Comparison of ENCODE assay signal across 8 mouse cellular contexts in the genomic region with DNA sequence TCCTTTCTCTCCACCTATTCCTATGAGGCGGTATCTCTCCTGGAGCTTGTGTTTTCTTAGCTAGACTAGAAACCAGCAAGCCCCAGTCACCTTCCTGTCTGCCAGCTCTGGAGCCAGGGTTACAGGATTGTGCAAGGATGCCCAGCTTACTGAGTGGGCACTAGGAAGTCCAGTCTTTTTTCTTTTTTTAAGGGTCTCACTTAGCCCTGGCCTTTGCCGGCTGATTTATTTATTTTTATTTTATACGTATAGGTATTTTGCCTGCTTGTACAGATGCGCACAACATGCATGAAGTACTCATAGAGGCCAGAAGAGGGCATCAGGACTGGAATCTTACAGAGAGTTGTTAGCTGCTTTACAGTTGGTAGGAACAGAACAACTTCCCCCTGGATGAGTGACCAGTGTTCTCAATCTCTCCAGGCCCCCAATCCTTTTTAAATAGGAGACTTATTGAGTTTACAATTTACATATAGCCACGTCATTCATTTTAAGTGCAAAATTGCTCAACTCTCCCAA. TPM values are rescaled to one million over a fixed set of nuclear protein-coding genes. Genes with fewer than 3 reads are reported as not detected.
DNase-seq lines count a peak whose midpoint lies in the region; ATAC-seq and TF ChIP-seq lines count a peak whose summit lies in the region.

No protein-coding gene starts in this region.

- H3K27me3 ChIP-seq in embryonic facial prominence, embryonic 11.5 days (ENCODE audit: control insufficient read depth, insufficient read depth, low read length): no peaks in the 10 kb centered on the region
- H3K27me3 ChIP-seq in lung, embryonic 15.5 days: no peaks in the 10 kb centered on the region

- H3K4me2 ChIP-seq in embryonic facial prominence, embryonic 11.5 days (ENCODE audit: low read depth, low read length): no peak overlapping the region
- H3K4me2 ChIP-seq in lung, embryonic 15.5 days: peak overlapping the region; percentile 67; the same call in 1 of the 2 replicates

- peak in 1 of 2 experiments; percentile 36 for DNase-seq in layer of hippocampus, adult 2 months (ENCODE audit: low spot score in 2 of 2)
- DNase-seq in layer of hippocampus, postnatal 36 days: no peak
- peak; percentile 68 for DNase-seq in MN1 (ENCODE audit: low spot score)
- peak; percentile 76 for DNase-seq in embryonic facial prominence, embryonic 11.5 days (ENCODE audit: low spot score)
- peak; percentile 76 for DNase-seq in kidney, adult 9 months
- peak; percentile 63 for DNase-seq in thymus, postnatal 0 days (ENCODE audit: low spot score)
- no peak for DNase-seq in frontal cortex, postnatal 10 days (ENCODE audit: low spot score in 2 of 2)

- no peaks in the 10 kb centered on the region for H3K9me3 ChIP-seq in embryonic facial prominence, embryonic 11.5 days (replicated peaks; ENCODE audit: control insufficient read depth, low read length)
- no peaks in the 10 kb centered on the region for H3K9me3 ChIP-seq in lung, embryonic 15.5 days

- WGBS in embryonic facial prominence, embryonic 11.5 days: 10% methylated on average over 5 of the region's 5 CpGs
- 8% methylated on average over 5 of the region's 5 CpGs for WGBS in lung, embryonic 15.5 days

- no peak for ATAC-seq in embryonic facial prominence, embryonic 11.5 days (replicated peaks; ENCODE audit: insufficient number of reproducible peaks, low FRiP score, low TSS enrichment, low read depth)
- ATAC-seq in lung, embryonic 15.5 days (ENCODE audit: borderline replicate concordance, extremely low read depth, low FRiP score, low TSS enrichment): no peak

- no peak overlapping the region; the same call in 1 of the 2 replicates for H3K4me3 ChIP-seq in layer of hippocampus, adult 2 months
- H3K4me3 ChIP-seq in embryonic facial prominence, embryonic 11.5 days (ENCODE audit: low read depth, low read length): no peak overlapping the region
- no peak overlapping the region for H3K4me3 ChIP-seq in lung, embryonic 15.5 days

- peaks cover 4% of the 10 kb centered on the region; the same call in 1 of the 2 replicates for H3K36me3 ChIP-seq in embryonic facial prominence, embryonic 11.5 days (replicated peaks; ENCODE audit: control insufficient read depth, insufficient read depth, low read depth, low read length)
- peaks cover 10% of the 10 kb centered on the region; the same call in 1 of the 2 replicates for H3K36me3 ChIP-seq in lung, embryonic 15.5 days

- H3K4me1 ChIP-seq in embryonic facial prominence, embryonic 11.5 days (ENCODE audit: control insufficient read depth, insufficient read depth, low read length): no peaks in the 10 kb centered on the region
- peaks cover 44% of the 10 kb centered on the region for H3K4me1 ChIP-seq in lung, embryonic 15.5 days

- H3K9ac ChIP-seq in embryonic facial prominence, embryonic 11.5 days (replicated peaks; ENCODE audit: low read length): no peak overlapping the region
- no peak overlapping the region for H3K9ac ChIP-seq in lung, embryonic 15.5 days

- H3K27ac ChIP-seq in layer of hippocampus, adult 2 months: no peak overlapping the region
- no peak overlapping the region for H3K27ac ChIP-seq in embryonic facial prominence, embryonic 11.5 days (replicated peaks; ENCODE audit: low read depth, low read length)
- H3K27ac ChIP-seq in lung, embryonic 15.5 days: no peak overlapping the region; the same call in none of the 2 replicates

- TF ChIP-seq CTCF in layer of hippocampus, adult 2 months (conservative IDR thresholded peaks at IDR 0.05): peak; percentile 84

RNA-seq across cellular contexts. Expression of a gene that starts 3.7 kb away (rescaled TPM):
- 10 to 100 TPM; 35.1 to 35.7 TPM for total RNA-seq in layer of hippocampus, adult 2 months (2021)
- total RNA-seq in layer of hippocampus, postnatal 36 days (2021): 10 to 100 TPM; 34.9 to 35.4 TPM
- 236 and 240 TPM in 2 replicates for polyA plus RNA-seq in embryonic facial prominence, embryonic 11.5 days (2014; fragmentation: Nextera tagmentation; extraction: Ambion mirVana)
- polyA plus RNA-seq in lung, embryonic 15.5 days (2015; fragmentation: Nextera tagmentation; extraction: Ambion mirVana): 148 and 151 TPM in 2 replicates
- polyA plus RNA-seq in thymus, postnatal 0 days (2015; fragmentation: Nextera tagmentation; extraction: Ambion mirVana): 136 and 155 TPM in 2 replicates

RNA-seq across cellular contexts. Expression of a gene that starts 10.3 kb away (rescaled TPM):
- 1 to 10 TPM; 1.4 to 1.5 TPM for total RNA-seq in layer of hippocampus, adult 2 months (2021)
- total RNA-seq in layer of hippocampus, postnatal 36 days (2021): 1 to 10 TPM; 1.7 to 2.4 TPM
- polyA plus RNA-seq in embryonic facial prominence, embryonic 11.5 days (2014; fragmentation: Nextera tagmentation; extraction: Ambion mirVana): 9.7 and 10.7 TPM in 2 replicates
- polyA plus RNA-seq in lung, embryonic 15.5 days (2015; fragmentation: Nextera tagmentation; extraction: Ambion mirVana): 5.3 and 9.3 TPM in 2 replicates
- 9.4 and 10.2 TPM in 2 replicates for polyA plus RNA-seq in thymus, postnatal 0 days (2015; fragmentation: Nextera tagmentation; extraction: Ambion mirVana)

RNA-seq across cellular contexts. Expression of a gene that starts 17.4 kb away (rescaled TPM):
- total RNA-seq in layer of hippocampus, adult 2 months (2021): 10 to 100 TPM; 16.6 to 18.6 TPM
- total RNA-seq in layer of hippocampus, postnatal 36 days (2021): 10 to 100 TPM; 15.9 to 16.9 TPM
- polyA plus RNA-seq in embryonic facial prominence, embryonic 11.5 days (2014; fragmentation: Nextera tagmentation; extraction: Ambion mirVana): 77.1 and 90.3 TPM in 2 replicates
- 57.7 and 60.8 TPM in 2 replicates for polyA plus RNA-seq in lung, embryonic 15.5 days (2015; fragmentation: Nextera tagmentation; extraction: Ambion mirVana)
- 76.4 and 76.7 TPM in 2 replicates for polyA plus RNA-seq in thymus, postnatal 0 days (2015; fragmentation: Nextera tagmentation; extraction: Ambion mirVana)

RNA-seq across cellular contexts. Expression of a gene that starts 30.8 kb away (rescaled TPM):
- 10 to 100 TPM; 43.6 to 51.2 TPM for total RNA-seq in layer of hippocampus, adult 2 months (2021)
- total RNA-seq in layer of hippocampus, postnatal 36 days (2021): 10 to 100 TPM; 40.9 to 51.4 TPM
- polyA plus RNA-seq in embryonic facial prominence, embryonic 11.5 days (2014; fragmentation: Nextera tagmentation; extraction: Ambion mirVana): 26.2 and 28.2 TPM in 2 replicates
- polyA plus RNA-seq in lung, embryonic 15.5 days (2015; fragmentation: Nextera tagmentation; extraction: Ambion mirVana): 28.2 and 35.5 TPM in 2 replicates
- 45.8 and 46.8 TPM in 2 replicates for polyA plus RNA-seq in thymus, postnatal 0 days (2015; fragmentation: Nextera tagmentation; extraction: Ambion mirVana)

RNA-seq across cellular contexts. Expression of a gene that starts 54.2 kb away (rescaled TPM):
- total RNA-seq in layer of hippocampus, adult 2 months (2021): 10 to 100 TPM; 40.5 to 40.7 TPM
- total RNA-seq in layer of hippocampus, postnatal 36 days (2021): 10 to 100 TPM; 42.7 to 44.9 TPM
- 2.1 and 3.4 TPM in 2 replicates for polyA plus RNA-seq in embryonic facial prominence, embryonic 11.5 days (2014; fragmentation: Nextera tagmentation; extraction: Ambion mirVana)
- polyA plus RNA-seq in lung, embryonic 15.5 days (2015; fragmentation: Nextera tagmentation; extraction: Ambion mirVana): 0.06 and 0.14 TPM in 2 replicates
- 0.12 and 0.18 TPM in 2 replicates for polyA plus RNA-seq in thymus, postnatal 0 days (2015; fragmentation: Nextera tagmentation; extraction: Ambion mirVana)

Comparison
In these comparisons a context has a peak if more than half of its experiments do, and no peak if none do; other contexts are left out.
1. DNase-seq: peak in MN1 (single experiment), embryonic facial prominence, embryonic 11.5 days (single experiment), kidney, adult 9 months (single experiment) and thymus, postnatal 0 days (single experiment); none in layer of hippocampus, postnatal 36 days (0 of 2) and frontal cortex, postnatal 10 days (0 of 2).